Mouse (Mus musculus) olfactory bulb, adult 2 months (tissue): ENCODE data around the gene Serpina3m. TPM values are rescaled to one million over a fixed set of nuclear protein-coding genes. Genes with fewer than 3 reads are reported as not detected.
"Not testable (repeated sequence)": the region's sequence is repeated elsewhere in the genome, so short reads cannot be mapped to it uniquely, and the experiment has no call there.

ENCODE experiments used
- H3K27ac ChIP-seq: fragments of 200-500 bp; 2 replicates; pipeline ENCODE4 v1.5.1; 2012; ENCODE audit warnings: low read depth, low read length; ENCODE audit not compliant: insufficient read depth
- H3K4me1 ChIP-seq: fragments of 200-500 bp; 2 replicates; pipeline ENCODE4 v1.6.1; 2012; ENCODE audit warnings: low read length; ENCODE audit not compliant: control insufficient read depth, insufficient read depth
- H3K4me3 ChIP-seq: fragments of 200-500 bp; 2 replicates; pipeline ENCODE4 v1.5.1; 2012; ENCODE audit warnings: mild to moderate bottlenecking, low read depth, low read length, moderate library complexity; ENCODE audit not compliant: insufficient read depth
- CTCF ChIP-seq: fragments of 200-500 bp; IDR thresholded peaks from 2 replicates; pipeline ENCODE4 v1.5.1; 2012; ENCODE audit warnings: low read depth, mild to moderate bottlenecking, low read length, moderate library complexity; ENCODE audit not compliant: insufficient read depth
- POLR2A ChIP-seq: fragments of 200-500 bp; IDR thresholded peaks from 2 replicates; pipeline ENCODE4 v1.6.1; 2012; ENCODE audit warnings: mild to moderate bottlenecking, low read depth, low read length, moderate library complexity; ENCODE audit not compliant: insufficient read depth
- WGBS: fragments of 180-500 bp; shearing (Covaris S2); methylation state at CpG from one replicate; pipeline ENCODE4 v1.1.7; 2018; 5-methylcytosine and 5-hydroxymethylcytosine counted together
- polyA plus RNA-seq: library from polyadenylated mRNA; stranded (reverse); fragments of >200 nt; gene quantifications from 2 replicates; pipeline ENCODE4 v1.2.4, GENCODE M21; 2012; ENCODE audit warnings: low replicate concordance; ENCODE audit not compliant: missing spikeins, insufficient read depth, insufficient read length

The Serpina3m gene
- polyA plus RNA-seq, 1 experiment, result not detected

GRCm38 (mm10) chr12:104345181-104345580 lies 6.9 kb downstream of the Serpina3m start:
- TF ChIP-seq CTCF (no peak), POLR2A (no peak)
- H3K4me3 ChIP-seq, result no peak overlapping the region
- H3K27ac ChIP-seq, result no peak overlapping the region
- H3K4me1 ChIP-seq, result no peaks in the 10 kb centered on the region
- WGBS, result 91% methylated on average over 2 of the region's 2 CpGs

- Histone ChIP-seq H3K4me1 (no peaks in the 10 kb centered on the region), H3K27ac (no peak overlapping the region), H3K4me3 (no peak overlapping the region)
- TF ChIP-seq CTCF, result no peak
- no peak for TF ChIP-seq POLR2A
Measured at GRCm38 (mm10) chr12:104345707-104346106, 7.4 kb downstream of the Serpina3m start.

GRCm38 (mm10) chr12:104347091-104347490 lies 8.8 kb downstream of the Serpina3m start:
- no peak overlapping the region for H3K27ac ChIP-seq
- 86% methylated on average over 2 of the region's 2 CpGs for WGBS
- no peak overlapping the region for H3K4me3 ChIP-seq
- no peaks in the 10 kb centered on the region for H3K4me1 ChIP-seq
- TF ChIP-seq CTCF (no peak), POLR2A (no peak)

- not testable (repeated sequence) for H3K27ac ChIP-seq, H3K4me3 ChIP-seq, H3K4me1 ChIP-seq
- 37% methylated on average over 3 of the region's 3 CpGs for WGBS
Measured at GRCm38 (mm10) chr12:104351812-104352211, 13.5 kb downstream of the Serpina3m start.

- Histone ChIP-seq H3K4me3 (no peak overlapping the region), H3K27ac (no peak overlapping the region), H3K4me1 (no peaks in the 10 kb centered on the region)
- TF ChIP-seq CTCF (no peak), POLR2A (no peak)
- 84% methylated on average over 3 of the region's 3 CpGs for WGBS
Measured at GRCm38 (mm10) chr12:104356006-104356405, 17.7 kb downstream of the Serpina3m start.

- no peaks in the 10 kb centered on the region for H3K4me1 ChIP-seq
- 85% methylated on average over 3 of the region's 3 CpGs for WGBS
- TF ChIP-seq CTCF, result no peak
- TF ChIP-seq POLR2A, result no peak
Measured at GRCm38 (mm10) chr12:104369986-104370385, 31.7 kb downstream of the Serpina3m start.

GRCm38 (mm10) chr12:104377179-104377578 lies 38.9 kb downstream of the Serpina3m start:
- H3K4me3 ChIP-seq, H3K27ac ChIP-seq, H3K4me1 ChIP-seq: not testable (repeated sequence)
- WGBS, result 75% methylated on average over 5 of the region's 5 CpGs

More at GRCm38 (mm10) chr12:104369986-104370385, 31.7 kb downstream of the Serpina3m start:
- Histone ChIP-seq H3K4me3 (no peak overlapping the region), H3K27ac (no peak overlapping the region)

GRCm38 (mm10) chr12:104378351-104378750 lies 40.1 kb downstream of the Serpina3m start:
- not testable (repeated sequence) for H3K4me3 ChIP-seq, H3K4me1 ChIP-seq, H3K27ac ChIP-seq
- WGBS, result 79% methylated on average over 2 of the region's 2 CpGs

- not testable (repeated sequence) for H3K27ac ChIP-seq, H3K4me1 ChIP-seq, H3K4me3 ChIP-seq
- WGBS, result 59% methylated on average over 5 of the region's 5 CpGs
Measured at GRCm38 (mm10) chr12:104378815-104379214, 40.5 kb downstream of the Serpina3m start.

- H3K4me1 ChIP-seq, result no peaks in the 10 kb centered on the region
- 94% methylated on average over 11 of the region's 11 CpGs for WGBS
- TF ChIP-seq POLR2A, result no peak
- TF ChIP-seq CTCF, result no peak
Measured at GRCm38 (mm10) chr12:104379856-104380255, 41.6 kb downstream of the Serpina3m start.

GRCm38 (mm10) chr12:104381071-104381604 lies 42.9 kb downstream of the Serpina3m start:
- H3K27ac ChIP-seq, H3K4me1 ChIP-seq, H3K4me3 ChIP-seq: not testable (repeated sequence)
- WGBS, result 88% methylated on average over 8 of the region's 8 CpGs

More at GRCm38 (mm10) chr12:104379856-104380255, 41.6 kb downstream of the Serpina3m start:
- Histone ChIP-seq H3K27ac (no peak overlapping the region), H3K4me3 (no peak overlapping the region)

- not testable (repeated sequence) for H3K4me3 ChIP-seq
Measured at GRCm38 (mm10) chr12:104385987-104386386, 47.7 kb downstream of the Serpina3m start.

GRCm38 (mm10) chr12:104386878-104387277 lies 48.6 kb downstream of the Serpina3m start:
- not testable (repeated sequence) for H3K4me3 ChIP-seq, H3K4me1 ChIP-seq, H3K27ac ChIP-seq
- 57% methylated on average over 2 of the region's 2 CpGs for WGBS

More at GRCm38 (mm10) chr12:104385987-104386386, 47.7 kb downstream of the Serpina3m start:
- H3K27ac ChIP-seq, H3K4me1 ChIP-seq: not testable (repeated sequence)
